Mouse (Mus musculus): ENCODE measurements at regions not wholly inside any gene's neighbourhood (a gene's known extent, or its start where the extent isn't known, plus 50 kb on each side); places are given as distances from the start of the nearest gene placed in this dataset.

DNA sequence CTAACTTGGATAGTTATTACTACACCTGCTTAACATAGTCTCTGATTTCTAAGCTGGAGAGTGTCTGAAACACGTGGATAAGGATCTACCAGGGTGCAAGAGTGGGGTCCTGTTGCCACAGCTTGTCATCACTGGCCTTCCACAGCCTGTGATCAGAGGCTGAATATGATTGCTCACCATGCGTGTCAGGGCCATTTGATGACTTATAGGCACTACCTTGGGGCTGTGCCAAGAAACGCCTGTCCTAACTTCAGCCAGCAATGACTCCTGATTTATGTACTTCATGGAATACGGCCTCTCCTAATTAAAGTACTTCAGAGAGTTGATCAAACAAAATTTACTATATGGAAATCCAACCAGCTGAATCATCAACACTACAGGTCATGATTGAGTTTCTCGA lies 480.1 kb downstream of the 1700129C05Rik start:
- Histone ChIP-seq H3K9me3 (replicated peaks; ENCODE audit: control insufficient read depth, low read length) (no peaks in the 10 kb centered on the region), H3K4me1 (ENCODE audit: control insufficient read depth, low read depth, low read length) (no peaks in the 10 kb centered on the region), H3K36me3 (ENCODE audit: control insufficient read depth, insufficient read depth) (no peaks in the 10 kb centered on the region), H3K27ac (ENCODE audit: low read length) (no peak overlapping the region), H3K27me3 (ENCODE audit: control insufficient read depth, insufficient read depth, low read depth, low read length) (no peaks in the 10 kb centered on the region), H3K4me2 (ENCODE audit: low read depth, low read length) (no peak overlapping the region), H3K4me3 (ENCODE audit: low read depth, low read length) (no peak overlapping the region), H3K9ac (ENCODE audit: low read depth, low read length) (no peak overlapping the region)
- no peak for ATAC-seq (ENCODE audit: low read depth)
- WGBS (ENCODE audit: insufficient replicate concordance): 57% methylated on average over 5 of the region's 5 CpGs

DNA sequence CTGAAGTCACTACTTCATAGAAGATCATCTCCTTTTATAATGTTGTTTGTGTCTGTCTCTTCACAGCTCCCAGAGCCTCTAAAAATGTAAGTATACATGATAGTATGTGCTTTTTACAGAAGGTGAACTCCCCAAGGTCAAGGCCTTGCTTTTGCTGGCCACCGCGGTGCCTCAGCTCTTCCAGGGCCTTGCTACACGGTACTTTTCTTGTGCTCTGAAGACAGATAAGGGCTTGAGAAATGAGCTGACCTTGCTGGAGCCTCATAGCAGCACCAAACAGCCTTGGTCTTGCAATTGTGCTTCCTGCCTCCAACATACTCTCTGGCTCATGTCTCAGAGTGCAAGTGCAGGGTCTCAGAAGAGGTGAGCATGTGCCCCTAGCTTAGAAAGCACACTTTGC lies 481.3 kb downstream of the 1700129C05Rik start:
- ATAC-seq (ENCODE audit: low read depth): no peak
- 59% methylated on average over 3 of the region's 3 CpGs for WGBS (ENCODE audit: insufficient replicate concordance)

GRCm38 (mm10) chr14:58657263-58657662 lies 485.4 kb downstream of the 1700129C05Rik start:
- Histone ChIP-seq H3K27ac (ENCODE audit: low read length) (no peak overlapping the region), H3K4me2 (ENCODE audit: low read depth, low read length) (no peak overlapping the region), H3K9ac (ENCODE audit: low read depth, low read length) (no peak overlapping the region), H3K27me3 (ENCODE audit: control insufficient read depth, insufficient read depth, low read depth, low read length) (no peaks in the 10 kb centered on the region), H3K9me3 (replicated peaks; ENCODE audit: control insufficient read depth, low read length) (no peaks in the 10 kb centered on the region), H3K4me3 (ENCODE audit: low read depth, low read length) (no peak overlapping the region), H3K4me1 (ENCODE audit: control insufficient read depth, low read depth, low read length) (no peaks in the 10 kb centered on the region), H3K36me3 (ENCODE audit: control insufficient read depth, insufficient read depth) (no peaks in the 10 kb centered on the region)
- WGBS (ENCODE audit: insufficient replicate concordance): 46% methylated on average over 2 of the region's 2 CpGs
- ATAC-seq (ENCODE audit: low read depth): no peak

More for the DNA sequence above, 481.3 kb downstream of the 1700129C05Rik start:
- Histone ChIP-seq H3K27ac (ENCODE audit: low read length) (no peak overlapping the region), H3K27me3 (ENCODE audit: control insufficient read depth, insufficient read depth, low read depth, low read length) (no peaks in the 10 kb centered on the region), H3K4me3 (ENCODE audit: low read depth, low read length) (no peak overlapping the region), H3K36me3 (ENCODE audit: control insufficient read depth, insufficient read depth) (no peaks in the 10 kb centered on the region), H3K9me3 (replicated peaks; ENCODE audit: control insufficient read depth, low read length) (no peaks in the 10 kb centered on the region), H3K4me2 (ENCODE audit: low read depth, low read length) (no peak overlapping the region), H3K4me1 (ENCODE audit: control insufficient read depth, low read depth, low read length) (no peaks in the 10 kb centered on the region), H3K9ac (ENCODE audit: low read depth, low read length) (no peak overlapping the region)

- WGBS (ENCODE audit: insufficient replicate concordance): 6% methylated on average over 1 of the region's 1 CpGs
- no peaks in the 10 kb centered on the region for H3K36me3 ChIP-seq (ENCODE audit: control insufficient read depth, insufficient read depth)
- no peak for ATAC-seq (ENCODE audit: low read depth)
These were observed 485.8 kb downstream of the 1700129C05Rik start for GRCm38 (mm10) chr14:58656935-58657238.

DNA sequence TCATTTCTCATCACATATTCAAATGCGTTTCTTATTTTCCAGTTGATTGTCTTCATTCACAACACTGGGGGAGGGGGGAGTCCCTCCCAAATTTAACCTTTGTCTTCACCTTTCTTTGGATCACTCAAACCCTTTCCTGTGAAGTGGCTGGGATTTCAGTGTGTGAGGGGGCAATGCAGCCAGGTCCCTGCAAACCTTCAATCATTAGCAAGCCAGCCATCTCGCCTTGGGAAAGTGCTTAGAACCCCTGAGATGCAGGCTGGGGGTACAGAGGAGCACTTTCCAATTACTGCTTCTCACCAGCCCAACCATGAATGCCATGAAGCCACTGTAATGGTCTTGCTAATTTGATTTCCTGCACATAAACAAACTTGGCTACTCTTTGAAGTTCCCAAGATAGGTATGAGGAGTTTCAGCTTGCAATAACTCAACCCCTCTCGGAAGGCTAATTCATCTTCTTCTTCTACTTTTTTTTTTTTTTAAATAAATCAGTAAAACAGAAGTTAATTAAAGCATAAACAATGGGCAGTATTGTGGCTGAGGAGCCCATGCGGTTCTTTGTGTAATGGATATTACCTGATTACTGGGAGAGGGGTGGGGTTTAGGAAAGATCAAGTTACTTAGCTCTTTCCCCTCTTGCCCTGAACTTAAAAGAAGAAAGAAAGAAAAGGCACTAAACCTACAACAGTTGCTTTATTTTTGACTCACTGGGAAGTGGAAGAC lies 486.3 kb downstream of the 1700129C05Rik start:
- Histone ChIP-seq H3K27me3 (ENCODE audit: control insufficient read depth, insufficient read depth, low read depth, low read length) (no peaks in the 10 kb centered on the region), H3K9ac (ENCODE audit: low read depth, low read length) (no peak overlapping the region), H3K9me3 (replicated peaks; ENCODE audit: control insufficient read depth, low read length) (no peaks in the 10 kb centered on the region), H3K27ac (ENCODE audit: low read length) (no peak overlapping the region), H3K4me3 (ENCODE audit: low read depth, low read length) (no peak overlapping the region), H3K4me1 (ENCODE audit: control insufficient read depth, low read depth, low read length) (no peaks in the 10 kb centered on the region), H3K4me2 (ENCODE audit: low read depth, low read length) (no peak overlapping the region), H3K36me3 (ENCODE audit: control insufficient read depth, insufficient read depth) (no peaks in the 10 kb centered on the region)
- no peak for ATAC-seq (ENCODE audit: low read depth)
- 36% methylated on average over 4 of the region's 4 CpGs for whole genome bisulfite sequencing (ENCODE audit: insufficient replicate concordance)

More at GRCm38 (mm10) chr14:58656935-58657238, 485.8 kb downstream of the 1700129C05Rik start:
- Histone ChIP-seq H3K4me2 (ENCODE audit: low read depth, low read length) (no peak overlapping the region), H3K27ac (ENCODE audit: low read length) (no peak overlapping the region), H3K4me3 (ENCODE audit: low read depth, low read length) (no peak overlapping the region), H3K4me1 (ENCODE audit: control insufficient read depth, low read depth, low read length) (no peaks in the 10 kb centered on the region), H3K9ac (ENCODE audit: low read depth, low read length) (no peak overlapping the region), H3K9me3 (replicated peaks; ENCODE audit: control insufficient read depth, low read length) (no peaks in the 10 kb centered on the region), H3K27me3 (ENCODE audit: control insufficient read depth, insufficient read depth, low read depth, low read length) (no peaks in the 10 kb centered on the region)

- ATAC-seq (ENCODE audit: low read depth): no peak
- no peak overlapping the region for H3K4me3 ChIP-seq (ENCODE audit: low read depth, low read length)
- 59% methylated on average over 1 of the region's 1 CpGs for WGBS (ENCODE audit: insufficient replicate concordance)
- H3K27me3 ChIP-seq (ENCODE audit: control insufficient read depth, insufficient read depth, low read depth, low read length): no peaks in the 10 kb centered on the region
- H3K4me1 ChIP-seq (ENCODE audit: control insufficient read depth, low read depth, low read length): no peaks in the 10 kb centered on the region
- H3K9me3 ChIP-seq (replicated peaks; ENCODE audit: control insufficient read depth, low read length): no peaks in the 10 kb centered on the region
- H3K27ac ChIP-seq (ENCODE audit: low read length): no peak overlapping the region
- H3K36me3 ChIP-seq (ENCODE audit: control insufficient read depth, insufficient read depth): no peaks in the 10 kb centered on the region
- no peak overlapping the region for H3K9ac ChIP-seq (ENCODE audit: low read depth, low read length)
- no peak overlapping the region for H3K4me2 ChIP-seq (ENCODE audit: low read depth, low read length)
These were observed 489.7 kb downstream of the 1700129C05Rik start for GRCm38 (mm10) chr14:58653026-58653425.

DNA sequence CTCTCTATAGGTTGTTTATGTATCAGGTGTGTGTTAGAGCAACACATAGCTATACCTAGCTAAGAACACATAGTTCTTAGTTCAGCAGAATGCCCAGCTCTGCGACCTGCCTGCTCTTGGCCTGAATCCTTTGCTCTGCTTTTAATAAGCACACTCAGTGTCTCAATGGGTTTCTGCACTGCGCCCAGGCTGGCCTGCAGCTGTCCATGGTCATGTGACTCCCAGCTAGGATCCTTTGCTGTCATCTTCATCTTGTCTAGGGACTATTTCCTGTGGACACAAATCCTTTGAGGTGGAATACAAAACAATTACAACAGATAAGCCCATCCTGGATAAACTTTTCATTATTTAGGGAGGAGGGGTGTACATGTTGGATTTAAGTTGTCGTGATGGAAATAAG lies 490.7 kb downstream of the 1700129C05Rik start:
- ATAC-seq (ENCODE audit: low read depth): no peak
- H3K27ac ChIP-seq (ENCODE audit: low read length): no peak overlapping the region
- WGBS (ENCODE audit: insufficient replicate concordance): 58% methylated on average over 3 of the region's 3 CpGs
- no peaks in the 10 kb centered on the region for H3K27me3 ChIP-seq (ENCODE audit: control insufficient read depth, insufficient read depth, low read depth, low read length)
- no peaks in the 10 kb centered on the region for H3K9me3 ChIP-seq (replicated peaks; ENCODE audit: control insufficient read depth, low read length)
- no peak overlapping the region for H3K4me3 ChIP-seq (ENCODE audit: low read depth, low read length)
- H3K9ac ChIP-seq (ENCODE audit: low read depth, low read length): no peak overlapping the region
- no peak overlapping the region for H3K4me2 ChIP-seq (ENCODE audit: low read depth, low read length)
- H3K36me3 ChIP-seq (ENCODE audit: control insufficient read depth, insufficient read depth): no peaks in the 10 kb centered on the region
- no peaks in the 10 kb centered on the region for H3K4me1 ChIP-seq (ENCODE audit: control insufficient read depth, low read depth, low read length)

GRCm38 (mm10) chr14:58651210-58651609 lies 491.5 kb downstream of the 1700129C05Rik start:
- Histone ChIP-seq H3K4me2 (ENCODE audit: low read depth, low read length) (no peak overlapping the region), H3K4me3 (ENCODE audit: low read depth, low read length) (no peak overlapping the region), H3K27me3 (ENCODE audit: control insufficient read depth, insufficient read depth, low read depth, low read length) (no peaks in the 10 kb centered on the region), H3K9me3 (replicated peaks; ENCODE audit: control insufficient read depth, low read length) (no peaks in the 10 kb centered on the region), H3K4me1 (ENCODE audit: control insufficient read depth, low read depth, low read length) (no peaks in the 10 kb centered on the region), H3K36me3 (ENCODE audit: control insufficient read depth, insufficient read depth) (no peaks in the 10 kb centered on the region), H3K9ac (ENCODE audit: low read depth, low read length) (no peak overlapping the region), H3K27ac (ENCODE audit: low read length) (no peak overlapping the region)
- ATAC-seq (ENCODE audit: low read depth): no peak
- WGBS (ENCODE audit: insufficient replicate concordance): 40% methylated on average over 6 of the region's 6 CpGs

- Histone ChIP-seq H3K4me3 (ENCODE audit: low read depth, low read length) (no peak overlapping the region), H3K4me2 (ENCODE audit: low read depth, low read length) (no peak overlapping the region), H3K9ac (ENCODE audit: low read depth, low read length) (no peak overlapping the region), H3K4me1 (ENCODE audit: control insufficient read depth, low read depth, low read length) (no peaks in the 10 kb centered on the region), H3K36me3 (ENCODE audit: control insufficient read depth, insufficient read depth) (no peaks in the 10 kb centered on the region), H3K27me3 (ENCODE audit: control insufficient read depth, insufficient read depth, low read depth, low read length) (no peaks in the 10 kb centered on the region), H3K27ac (ENCODE audit: low read length) (no peak overlapping the region), H3K9me3 (replicated peaks; ENCODE audit: control insufficient read depth, low read length) (no peaks in the 10 kb centered on the region)
- WGBS (ENCODE audit: insufficient replicate concordance): 68% methylated on average over 7 of the region's 7 CpGs
- ATAC-seq (ENCODE audit: low read depth): no peak
These were observed 504.4 kb downstream of the 1700129C05Rik start for GRCm38 (mm10) chr14:58638337-58638696.
